In genomic region chr8:107132581-107133491, GRCm38 (mm10) we compare ENCODE assay signal across 13 mouse cellular contexts. TPM values are rescaled to one million over a fixed set of nuclear protein-coding genes. Genes with fewer than 3 reads are reported as not detected.
DNase-seq lines count a peak whose midpoint lies in the region; ATAC-seq and TF ChIP-seq lines count a peak whose summit lies in the region.
"Had no signal": no experiment of that assay in that cellular context is flagged by ENCODE, and none has a peak within 500 bp of the region (broad histone marks: within the 10 kb centered on the region; RNA-seq: fewer than 3 reads in every experiment).

No protein-coding gene starts in this region.

- WGBS in heart, embryonic 15.5 days, result 76% methylated on average over 24 of the region's 24 CpGs
- WGBS in heart, embryonic 12.5 days, result 75% methylated on average over 24 of the region's 24 CpGs
- 63% methylated on average over 24 of the region's 24 CpGs for WGBS in embryonic facial prominence, embryonic 14.5 days

- H3K4me1 ChIP-seq in heart, embryonic 15.5 days (replicated peaks), result peaks cover 38% of the 10 kb centered on the region
- H3K4me1 ChIP-seq in heart, embryonic 12.5 days (replicated peaks), result peaks cover 33% of the 10 kb centered on the region
- peaks cover 5% of the 10 kb centered on the region for H3K4me1 ChIP-seq in testis, adult 2 months (ENCODE audit: control insufficient read depth, insufficient read depth, low read length)
- H3K4me1 ChIP-seq in embryonic facial prominence, embryonic 14.5 days (ENCODE audit: control insufficient read depth, insufficient read depth, low read length), result peaks cover 22% of the 10 kb centered on the region

- TF ChIP-seq CTCF in testis, adult 2 months (IDR thresholded peaks at IDR 0.05; ENCODE audit: control insufficient read depth, insufficient read depth, insufficient replicate concordance, low read depth, low read length), result 0 out of 2 replicates have a peak, but pooled peaks have one; percentile 0

- H3K27ac ChIP-seq in heart, embryonic 15.5 days, result peak overlapping the region; percentile 60; the same call in 1 of the 2 replicates
- H3K27ac ChIP-seq in heart, embryonic 12.5 days (ENCODE audit: poor library complexity, severe bottlenecking), result no peak overlapping the region
- peak overlapping the region; percentile 46; the same call in 1 of the 2 replicates for H3K27ac ChIP-seq in testis, adult 2 months (ENCODE audit: control insufficient read depth, insufficient read depth, low read depth, low read length)
- no peak overlapping the region for H3K27ac ChIP-seq in embryonic facial prominence, embryonic 14.5 days (replicated peaks; ENCODE audit: low read depth, low read length)
- H3K27ac ChIP-seq: macrophage had no signal

- H3K36me3 ChIP-seq in heart, embryonic 15.5 days, result no peaks in the 10 kb centered on the region
- H3K36me3 ChIP-seq in heart, embryonic 12.5 days, result no peaks in the 10 kb centered on the region
- H3K36me3 ChIP-seq in testis, adult 2 months (ENCODE audit: control insufficient read depth, insufficient read depth, low read length), result no peaks in the 10 kb centered on the region
- H3K36me3 ChIP-seq in embryonic facial prominence, embryonic 14.5 days (ENCODE audit: control insufficient read depth, insufficient read depth, low read length), result no peaks in the 10 kb centered on the region

- no peak overlapping the region for H3K4me3 ChIP-seq in heart, embryonic 15.5 days
- no peak overlapping the region for H3K4me3 ChIP-seq in heart, embryonic 12.5 days
- H3K4me3 ChIP-seq in testis, adult 2 months (ENCODE audit: control insufficient read depth, low read depth, low read length), result peak overlapping the region; percentile 5
- H3K4me3 ChIP-seq in embryonic facial prominence, embryonic 14.5 days (ENCODE audit: low read depth, low read length), result no peak overlapping the region
- H3K4me3 ChIP-seq: heart, adult 2 months had no signal

- no peaks in the 10 kb centered on the region for H3K27me3 ChIP-seq in heart, embryonic 15.5 days
- no peaks in the 10 kb centered on the region for H3K27me3 ChIP-seq in heart, embryonic 12.5 days (replicated peaks)
- no peaks in the 10 kb centered on the region for H3K27me3 ChIP-seq in testis, adult 2 months (ENCODE audit: control insufficient read depth, insufficient read depth, low read length)
- no peaks in the 10 kb centered on the region for H3K27me3 ChIP-seq in embryonic facial prominence, embryonic 14.5 days (replicated peaks; ENCODE audit: control insufficient read depth, insufficient read depth, low read length)

- ATAC-seq in heart, embryonic 15.5 days (replicated peaks; ENCODE audit: insufficient number of reproducible peaks, insufficient read depth, low FRiP score, low read depth), result no peak
- ATAC-seq in heart, embryonic 12.5 days (ENCODE audit: insufficient number of reproducible peaks, low FRiP score), result no peak
- 0 out of 2 replicates have a peak, but pooled peaks have one; percentile 30 for ATAC-seq in embryonic facial prominence, embryonic 14.5 days (ENCODE audit: low read depth)
- ATAC-seq: CD4-positive, CD25-positive, alpha-beta regulatory T cell, adult 4 months had no signal

- no peak for DNase-seq in testis, postnatal 10 days (ENCODE audit: low spot score)
- no peak for DNase-seq in embryonic facial prominence, embryonic 14.5 days (ENCODE audit: low spot score)
- peak; percentile 78 for DNase-seq in skeletal muscle tissue, adult 2 months (ENCODE audit: low read depth, low spot score)
- no peak for DNase-seq in lung, adult 18-20 months
- DNase-seq in right cerebral cortex, adult 2 months (ENCODE audit: low spot score in 2 of 2), result no peak
- DNase-seq: heart, adult 2 months; right cerebral cortex, postnatal 14 days; thymus, postnatal 36 days had no signal

- H3K9ac ChIP-seq in heart, embryonic 15.5 days, result no peak overlapping the region
- H3K9ac ChIP-seq in heart, embryonic 12.5 days, result no peak overlapping the region
- no peak overlapping the region; the same call in 1 of the 2 replicates for H3K9ac ChIP-seq in embryonic facial prominence, embryonic 14.5 days (ENCODE audit: low read depth, low read length)

- no peak overlapping the region for H3K4me2 ChIP-seq in heart, embryonic 15.5 days
- no peak overlapping the region for H3K4me2 ChIP-seq in heart, embryonic 12.5 days
- H3K4me2 ChIP-seq in embryonic facial prominence, embryonic 14.5 days (ENCODE audit: low read depth, low read length), result no peak overlapping the region

- no peaks in the 10 kb centered on the region for H3K9me3 ChIP-seq in heart, embryonic 15.5 days (replicated peaks)
- H3K9me3 ChIP-seq in heart, embryonic 12.5 days (replicated peaks), result no peaks in the 10 kb centered on the region
- H3K9me3 ChIP-seq in embryonic facial prominence, embryonic 14.5 days (ENCODE audit: control insufficient read depth, low read length), result no peaks in the 10 kb centered on the region

- TF ChIP-seq POLR2A in testis, adult 2 months (IDR thresholded peaks at IDR 0.05; ENCODE audit: control insufficient read depth, low read depth, low read length), result no peak

RNA-seq across cellular contexts. Expression of gene Cyb5b, which starts 17.6 kb away (rescaled TPM):
- 51.2 and 58.7 TPM in 2 replicates for polyA plus RNA-seq in heart, embryonic 15.5 days (2015; fragmentation: Nextera tagmentation; extraction: Ambion mirVana)
- polyA plus RNA-seq in heart, embryonic 12.5 days (2016; fragmentation: Nextera tagmentation; extraction: Ambion mirVana), result 88.1 and 90.2 TPM in 2 replicates
- polyA plus RNA-seq in testis, adult 2 months (2012; rRNA removed), result 31.2 and 31.4 TPM in 2 replicates
- 78.5 and 86.5 TPM in 2 replicates for polyA plus RNA-seq in embryonic facial prominence, embryonic 14.5 days (2014; fragmentation: Nextera tagmentation; extraction: Ambion mirVana)

RNA-seq across cellular contexts. Expression of gene Terf2, which starts 36.5 kb away (rescaled TPM):
- 9.5 and 10.4 TPM in 2 replicates for polyA plus RNA-seq in heart, embryonic 15.5 days (2015; fragmentation: Nextera tagmentation; extraction: Ambion mirVana)
- polyA plus RNA-seq in heart, embryonic 12.5 days (2016; fragmentation: Nextera tagmentation; extraction: Ambion mirVana), result 12.0 and 12.7 TPM in 2 replicates
- polyA plus RNA-seq in testis, adult 2 months (2012; rRNA removed), result 13.6 and 14.1 TPM in 2 replicates
- 14.8 and 15.1 TPM in 2 replicates for polyA plus RNA-seq in embryonic facial prominence, embryonic 14.5 days (2014; fragmentation: Nextera tagmentation; extraction: Ambion mirVana)

Comparison
In these comparisons a context has a peak if more than half of its experiments do, and no peak if none do; other contexts are left out.
1. H3K27ac ChIP-seq: peak in heart, embryonic 15.5 days (single experiment) and testis, adult 2 months (single experiment); none in heart, embryonic 12.5 days (single experiment) and embryonic facial prominence, embryonic 14.5 days (single experiment).